Mouse (Mus musculus) midbrain, embryonic 11.5 days (tissue): ENCODE measurements at regions not wholly inside any gene's neighbourhood (a gene's known extent, or its start where the extent isn't known, plus 50 kb on each side); places are given as distances from the start of the nearest gene placed in this dataset.

ENCODE experiments used
- ATAC-seq: fragments of 200-750 bp; cut with Nextera tagmentation; 2 replicates; pipeline ENCODE4 v1.8.0; 2017; ENCODE audit warnings: moderate TSS enrichment, moderate library complexity; ENCODE audit not compliant: low FRiP score
- DNase-seq: peaks from one replicate; pipeline ENCODE4 v3.0.0; 2015; ENCODE audit warnings: low spot score; ENCODE audit errors: missing footprints
- H3K27ac ChIP-seq: fragments of 300-500 bp; sonication (generic); 2 replicates; pipeline ENCODE4 v1.5.1; 2014; ENCODE audit warnings: low read depth, low read length
- H3K27me3 ChIP-seq: fragments of 300-500 bp; sonication (generic); 2 replicates; pipeline ENCODE4 v1.6.1; 2014; ENCODE audit warnings: mild to moderate bottlenecking, low read length, moderate library complexity, mixed read lengths; ENCODE audit not compliant: control insufficient read depth, insufficient read depth
- H3K36me3 ChIP-seq: fragments of 300-500 bp; sonication (generic); 2 replicates; pipeline ENCODE4 v1.6.1; 2014; ENCODE audit warnings: mild to moderate bottlenecking, low read length, moderate library complexity, mixed read lengths; ENCODE audit not compliant: control insufficient read depth, insufficient read depth
- H3K4me1 ChIP-seq: fragments of 300-500 bp; sonication (generic); 2 replicates; pipeline ENCODE4 v1.6.1; 2014; ENCODE audit warnings: low read length; ENCODE audit not compliant: control insufficient read depth, insufficient read depth
- H3K4me2 ChIP-seq: fragments of 300-500 bp; sonication (generic); 2 replicates; pipeline ENCODE4 v1.6.1; 2014; ENCODE audit warnings: mild to moderate bottlenecking, moderate library complexity
- H3K4me3 ChIP-seq: fragments of 300-500 bp; sonication (generic); 2 replicates; pipeline ENCODE4 v1.5.1; 2014; ENCODE audit warnings: low read depth, low read length
- H3K9ac ChIP-seq: fragments of 300-500 bp; sonication (generic); 2 replicates; pipeline ENCODE4 v1.6.1; 2014; ENCODE audit warnings: low read length
- H3K9me3 ChIP-seq: fragments of 300-500 bp; sonication (generic); 2 replicates; pipeline ENCODE4 v1.6.1; 2016; ENCODE audit warnings: low read length; ENCODE audit not compliant: control insufficient read depth
- WGBS: fragments of 180-500 bp; shearing (Covaris S2); extraction: QIAGEN DNeasy Blood & Tissue Kit; methylation state at CpG from one replicate; pipeline ENCODE4 v1.1.7; 2014; 5-methylcytosine and 5-hydroxymethylcytosine counted together

- no peaks in the 10 kb centered on the region for H3K9me3 ChIP-seq
- H3K9ac ChIP-seq: no peak overlapping the region
- no peaks in the 10 kb centered on the region for H3K4me1 ChIP-seq
- DNase-seq: no peak
- no peaks in the 10 kb centered on the region for H3K27me3 ChIP-seq
- WGBS: 95% methylated on average over 2 of the region's 2 CpGs
- H3K27ac ChIP-seq: no peak overlapping the region
- no peak overlapping the region for H3K4me2 ChIP-seq
- no peaks in the 10 kb centered on the region for H3K36me3 ChIP-seq
- no peak for ATAC-seq
- H3K4me3 ChIP-seq: no peak overlapping the region
Observed at GRCm38 (mm10) chr14:105562843-105563242, 304.5 kb downstream of the Ndfip2 start.

GRCm38 (mm10) chr14:105556813-105557212, 298.4 kb downstream of the Ndfip2 start:
- DNase-seq (no peak), ATAC-seq (no peak)
- Histone ChIP-seq H3K4me1 (no peaks in the 10 kb centered on the region), H3K27ac (no peak overlapping the region), H3K27me3 (no peaks in the 10 kb centered on the region), H3K9me3 (no peaks in the 10 kb centered on the region), H3K4me2 (no peak overlapping the region), H3K9ac (no peak overlapping the region), H3K4me3 (no peak overlapping the region), H3K36me3 (no peaks in the 10 kb centered on the region)
- WGBS: 81% methylated on average over 3 of the region's 3 CpGs

- 78% methylated on average over 3 of the region's 3 CpGs for whole genome bisulfite sequencing
- Histone ChIP-seq H3K36me3 (no peaks in the 10 kb centered on the region), H3K4me2 (no peak overlapping the region), H3K9ac (no peak overlapping the region), H3K27ac (no peak overlapping the region), H3K4me1 (peaks cover 2% of the 10 kb centered on the region; the same call in 1 of the 2 replicates), H3K4me3 (no peak overlapping the region), H3K27me3 (no peaks in the 10 kb centered on the region; the same call in 1 of the 2 replicates), H3K9me3 (no peaks in the 10 kb centered on the region)
- ATAC-seq: 0 out of 2 replicates have a peak, but pooled peaks have one; percentile 14
- peak; percentile 83 for DNase-seq
Observed at GRCm38 (mm10) chr14:105544066-105544465, 285.7 kb downstream of the Ndfip2 start.

DNA sequence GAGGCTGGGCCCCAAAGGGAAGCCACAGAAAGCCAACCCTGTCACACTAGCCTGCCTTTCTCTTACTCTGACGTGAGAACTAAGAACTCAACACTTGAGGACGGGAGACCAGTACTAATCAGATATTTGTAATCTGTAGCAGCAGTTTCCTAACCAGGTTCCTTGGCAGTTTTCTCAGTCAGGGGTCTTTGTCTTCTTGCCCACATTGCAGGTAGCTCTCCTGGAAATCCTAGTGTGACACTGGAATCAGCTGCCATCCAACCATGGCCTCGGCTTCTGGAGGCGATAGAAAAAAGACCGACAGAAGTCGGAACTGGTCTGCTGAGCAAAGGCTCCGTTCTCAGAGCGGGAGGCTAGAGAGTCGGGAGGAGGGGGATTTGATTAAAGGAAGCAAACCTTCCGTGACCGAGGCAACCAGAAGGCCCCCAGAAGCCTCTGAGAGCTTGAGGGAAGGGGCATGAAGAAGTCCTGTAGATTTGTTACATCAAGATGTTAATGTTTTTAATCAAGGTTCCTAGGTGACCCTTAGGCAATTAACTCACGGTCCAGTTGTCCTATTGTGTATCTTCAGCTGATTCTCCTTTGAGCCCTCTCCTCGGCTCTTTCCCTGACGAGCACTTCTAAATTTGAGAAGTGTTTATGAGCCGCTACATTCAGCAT, 284.2 kb downstream of the Ndfip2 start:
- peak; percentile 89 for ATAC-seq
- 4% methylated on average over 15 of the region's 15 CpGs for WGBS
- DNase-seq: peak; percentile 95
- Histone ChIP-seq H3K27me3 (no peaks in the 10 kb centered on the region; the same call in 1 of the 2 replicates), H3K4me2 (peak overlapping the region; percentile 36), H3K27ac (peak overlapping the region; percentile 31; the same call in 1 of the 2 replicates), H3K4me3 (peak overlapping the region; percentile 6; the same call in 1 of the 2 replicates), H3K36me3 (no peaks in the 10 kb centered on the region), H3K9me3 (no peaks in the 10 kb centered on the region), H3K9ac (no peak overlapping the region), H3K4me1 (peaks cover 2% of the 10 kb centered on the region; the same call in 1 of the 2 replicates)

- DNase-seq (peak; percentile 85), ATAC-seq (peak; percentile 41)
- H3K4me3 ChIP-seq: no peak overlapping the region
- 28% methylated on average over 8 of the region's 8 CpGs for WGBS
- peak overlapping the region; percentile 31; the same call in 1 of the 2 replicates for H3K27ac ChIP-seq
- H3K4me2 ChIP-seq: peak overlapping the region; percentile 36
- H3K4me1 ChIP-seq: peaks cover 2% of the 10 kb centered on the region; the same call in 1 of the 2 replicates
- H3K9me3 ChIP-seq: no peaks in the 10 kb centered on the region
- no peak overlapping the region for H3K9ac ChIP-seq
- H3K36me3 ChIP-seq: no peaks in the 10 kb centered on the region
- H3K27me3 ChIP-seq: no peaks in the 10 kb centered on the region; the same call in 1 of the 2 replicates
Observed at GRCm38 (mm10) chr14:105542090-105542485, 283.7 kb downstream of the Ndfip2 start.

- peak; percentile 2 for DNase-seq
Observed at GRCm38 (mm10) chr14:105532168-105532745, 273.9 kb downstream of the Ndfip2 start.

DNA sequence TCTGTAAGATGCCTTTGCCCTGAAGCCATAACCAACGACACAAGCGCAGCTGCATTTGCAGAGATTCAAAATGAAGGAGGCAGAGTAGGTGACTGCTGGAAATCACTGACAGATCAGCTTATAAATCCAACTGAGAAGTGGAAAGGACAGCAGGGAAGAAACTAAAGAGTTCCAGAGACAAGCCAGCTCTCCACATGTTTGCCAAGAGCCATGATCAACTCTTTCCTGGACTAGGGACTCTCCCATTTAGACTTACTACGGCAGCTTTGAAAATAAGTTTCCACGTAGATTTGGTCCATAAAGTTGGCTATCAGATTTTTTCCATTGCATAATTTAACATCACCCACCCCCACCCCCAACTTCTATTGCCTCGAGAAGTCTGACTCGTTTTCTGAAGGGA, 269.7 kb downstream of the Ndfip2 start:
- Histone ChIP-seq H3K9me3 (no peaks in the 10 kb centered on the region), H3K4me2 (no peak overlapping the region), H3K9ac (no peak overlapping the region), H3K4me1 (no peaks in the 10 kb centered on the region), H3K27ac (no peak overlapping the region), H3K36me3 (no peaks in the 10 kb centered on the region), H3K4me3 (no peak overlapping the region), H3K27me3 (no peaks in the 10 kb centered on the region)
- no peak for ATAC-seq
- no peak for DNase-seq
- WGBS: 87% methylated on average over 6 of the region's 6 CpGs

More at GRCm38 (mm10) chr14:105532168-105532745, 273.9 kb downstream of the Ndfip2 start:
- Histone ChIP-seq H3K4me2 (no peak overlapping the region), H3K27ac (no peak overlapping the region), H3K4me1 (no peaks in the 10 kb centered on the region), H3K9ac (no peak overlapping the region), H3K27me3 (no peaks in the 10 kb centered on the region), H3K4me3 (no peak overlapping the region), H3K9me3 (peaks cover 3% of the 10 kb centered on the region; the same call in 1 of the 2 replicates), H3K36me3 (no peaks in the 10 kb centered on the region)
- WGBS: 80% methylated on average over 10 of the region's 10 CpGs
- no peak for ATAC-seq

DNA sequence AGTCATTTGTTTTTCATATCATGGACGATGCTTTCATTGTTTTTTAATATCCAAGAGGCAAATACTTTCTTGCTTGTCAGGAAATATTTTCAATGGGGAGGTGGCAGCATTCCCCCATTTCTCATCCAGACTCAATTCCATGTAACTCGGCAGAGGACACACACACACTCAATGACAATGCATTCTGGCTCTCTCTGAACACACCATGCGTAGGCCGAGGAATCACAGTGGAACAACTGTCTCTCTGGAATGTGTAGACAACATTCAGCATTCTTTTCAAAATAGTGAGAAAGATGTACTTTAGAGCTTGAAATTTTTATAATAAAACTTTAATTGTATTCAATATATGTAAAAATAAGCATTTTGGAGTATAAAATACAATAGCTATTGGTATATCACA, 265.5 kb downstream of the Ndfip2 start:
- Histone ChIP-seq H3K9ac (no peak overlapping the region), H3K4me2 (no peak overlapping the region), H3K4me1 (no peaks in the 10 kb centered on the region), H3K27me3 (no peaks in the 10 kb centered on the region), H3K4me3 (no peak overlapping the region), H3K27ac (no peak overlapping the region), H3K36me3 (no peaks in the 10 kb centered on the region), H3K9me3 (no peaks in the 10 kb centered on the region)
- DNase-seq: no peak
- ATAC-seq: no peak
- 92% methylated on average over 4 of the region's 4 CpGs for WGBS

DNA sequence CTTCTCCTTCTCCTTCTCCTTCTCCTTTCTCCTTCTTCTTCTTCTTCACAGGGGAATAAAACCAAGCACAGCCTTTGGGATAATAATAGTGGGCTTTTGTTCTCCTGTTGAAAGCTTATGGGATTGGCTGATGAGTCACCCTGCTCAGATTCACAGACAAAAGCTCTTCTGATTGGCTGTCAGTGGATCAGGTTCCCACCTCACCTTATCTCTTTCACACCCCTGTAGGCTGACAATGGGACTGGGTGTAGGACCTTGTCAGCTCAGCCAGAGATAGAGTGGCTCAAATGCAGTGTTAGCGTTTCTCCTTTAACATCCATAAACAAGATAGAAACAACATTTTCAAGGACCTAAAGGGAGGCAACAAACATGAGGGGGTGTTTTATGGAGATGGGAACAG, 263.9 kb downstream of the Ndfip2 start:
- H3K27me3 ChIP-seq: no peaks in the 10 kb centered on the region
- WGBS: 71% methylated on average over 1 of the region's 1 CpGs
- no peak for DNase-seq
- no peak overlapping the region for H3K9ac ChIP-seq
- no peak overlapping the region for H3K27ac ChIP-seq
- H3K4me1 ChIP-seq: no peaks in the 10 kb centered on the region
- no peaks in the 10 kb centered on the region for H3K9me3 ChIP-seq
- ATAC-seq: no peak
- no peak overlapping the region for H3K4me3 ChIP-seq
- H3K4me2 ChIP-seq: no peak overlapping the region
- no peaks in the 10 kb centered on the region for H3K36me3 ChIP-seq
